Mouse (Mus musculus) heart, postnatal 36 days (tissue): ENCODE measurements at regions not wholly inside any gene's neighbourhood (a gene's known extent, or its start where the extent isn't known, plus 50 kb on each side); places are given as distances from the start of the nearest gene placed in this dataset.
"Not testable (repeated sequence)": the region's sequence is repeated elsewhere in the genome, so short reads cannot be mapped to it uniquely, and the experiment has no call there.

Experiments
- DNase-seq, 2 experiments: peaks; one replicate each; pipeline ENCODE4 v3.0.0; 2021 to 2022
- intact Hi-C: fragments of 180-260 bp; cut with DNase I; formaldehyde crosslinking; loops from one replicate; pipeline ENCODE4 v1.15.1; 2025

- intact Hi-C loops: no loop called here
- DNase-seq: no peak
These were observed 640.2 kb upstream of the Slc8a1 start for GRCm38 (mm10) chr17:82378248-82378820.

- DNase-seq: no peak
- intact Hi-C loops: no loop called here
These were observed 639.0 kb upstream of the Slc8a1 start for GRCm38 (mm10) chr17:82377176-82377592.

- intact Hi-C loops: no loop called here
- no peak for DNase-seq
These were observed 629.7 kb upstream of the Slc8a1 start for GRCm38 (mm10) chr17:82367876-82368275.

GRCm38 (mm10) chr17:82366001-82366400, 627.8 kb upstream of the Slc8a1 start:
- intact Hi-C loops: no loop called here
- no peak for DNase-seq

GRCm38 (mm10) chr17:82348636-82349035, 610.5 kb upstream of the Slc8a1 start:
- intact Hi-C loops: no loop called here
- no peak for DNase-seq

GRCm38 (mm10) chr17:82331429-82331828, 593.3 kb upstream of the Slc8a1 start:
- intact Hi-C loops: no loop called here

GRCm38 (mm10) chr17:82312191-82312590, 574.0 kb upstream of the Slc8a1 start:
- intact Hi-C loops: no loop called here
- no peak for DNase-seq

More at GRCm38 (mm10) chr17:82331429-82331828, 593.3 kb upstream of the Slc8a1 start:
- DNase-seq: no peak

GRCm38 (mm10) chr17:82306347-82306746, 568.2 kb upstream of the Slc8a1 start:
- intact Hi-C loops: no loop called here
- DNase-seq: no peak

GRCm38 (mm10) chr17:82277728-82278127, 539.6 kb upstream of the Slc8a1 start:
- DNase-seq: no peak
- intact Hi-C loops: no loop called here

GRCm38 (mm10) chr17:82273946-82274345, 535.8 kb upstream of the Slc8a1 start:
- intact Hi-C loops: no loop called here
- no peak for DNase-seq

GRCm38 (mm10) chr17:82272845-82273244, 534.7 kb upstream of the Slc8a1 start:
- intact Hi-C loops: no loop called here
- no peak for DNase-seq

- DNase-seq, intact Hi-C loops: not testable (repeated sequence)
These were observed 528.7 kb upstream of the Slc8a1 start for GRCm38 (mm10) chr17:82266842-82267241.

GRCm38 (mm10) chr17:82252362-82252761, 514.2 kb upstream of the Slc8a1 start:
- intact Hi-C loops: no loop called here
- no peak for DNase-seq

GRCm38 (mm10) chr17:82251841-82252240, 513.7 kb upstream of the Slc8a1 start:
- intact Hi-C loops: no loop called here
- DNase-seq: no peak

- no peak for DNase-seq
- intact Hi-C loops: no loop called here
These were observed 500.2 kb upstream of the Slc8a1 start for GRCm38 (mm10) chr17:82238361-82238760.

- no peak for DNase-seq
- intact Hi-C loops: no loop called here
These were observed 499.3 kb upstream of the Slc8a1 start for GRCm38 (mm10) chr17:82237456-82237855.

GRCm38 (mm10) chr17:82215728-82216623, 477.8 kb upstream of the Slc8a1 start:
- intact Hi-C loops: no loop called here
- DNase-seq: no peak

GRCm38 (mm10) chr17:82199981-82200380, 461.8 kb upstream of the Slc8a1 start:
- intact Hi-C loops: no loop called here
- DNase-seq: no peak

GRCm38 (mm10) chr17:82199031-82199642, 461.0 kb upstream of the Slc8a1 start:
- intact Hi-C loops: no loop called here
- no peak for DNase-seq

- no peak for DNase-seq
- intact Hi-C loops: no loop called here
These were observed 446.1 kb upstream of the Slc8a1 start for GRCm38 (mm10) chr17:82184261-82184660.

GRCm38 (mm10) chr17:82171216-82171615, 433.0 kb upstream of the Slc8a1 start:
- no peak for DNase-seq
- intact Hi-C loops: no loop called here

- intact Hi-C loops: no loop called here
- DNase-seq: no peak
These were observed 415.3 kb upstream of the Slc8a1 start for GRCm38 (mm10) chr17:82153446-82153845.
